8 mouse cellular contexts compared by ENCODE assay signal in the genomic region with DNA sequence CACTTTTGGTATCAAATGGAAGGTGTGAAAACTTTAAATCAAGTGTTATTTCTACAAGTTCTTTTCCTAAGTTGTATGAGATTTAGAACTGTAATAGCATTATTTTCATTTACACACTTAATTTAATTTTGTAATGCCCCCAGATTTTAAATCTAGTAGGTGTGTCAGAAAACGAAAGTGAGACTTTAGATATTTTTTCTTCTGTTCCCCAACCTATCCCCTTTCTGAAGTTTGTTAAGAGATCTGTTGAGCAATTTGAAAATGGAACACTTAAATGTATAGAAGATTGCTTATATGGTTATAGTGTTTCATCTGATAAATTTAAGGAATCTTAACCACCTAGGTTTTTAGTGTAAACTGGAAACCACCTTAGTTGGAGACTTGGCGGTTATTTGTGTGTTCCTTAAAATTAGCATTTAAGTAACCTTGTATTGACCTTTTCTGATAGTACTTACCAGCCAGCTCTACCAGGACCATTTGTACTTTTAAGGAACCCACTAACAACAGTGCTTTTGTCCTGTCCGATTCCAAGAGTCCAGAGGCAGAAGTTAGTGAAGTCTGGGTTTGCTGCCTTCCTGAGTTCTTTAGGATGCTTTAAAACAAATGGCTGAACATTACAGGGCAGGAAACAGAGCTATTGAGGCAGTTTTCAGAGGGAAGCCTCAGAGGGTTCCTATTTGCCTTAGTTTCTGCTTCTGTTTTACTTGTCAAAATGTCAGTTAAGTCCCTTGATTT. TPM values are rescaled to one million over a fixed set of nuclear protein-coding genes. Genes with fewer than 3 reads are reported as not detected.
A peak's percentile ranks its signal among the peaks of the same experiment; 100 is the strongest.
DNase-seq lines count a peak whose midpoint lies in the region; ATAC-seq and TF ChIP-seq lines count a peak whose summit lies in the region.

No protein-coding gene starts in this region.

- H3K27me3 ChIP-seq in heart, embryonic 10.5 days (ENCODE audit: insufficient read depth, poor library complexity, severe bottlenecking) = no peaks in the 10 kb centered on the region
- H3K27me3 ChIP-seq in liver, embryonic 11.5 days (replicated peaks; ENCODE audit: control insufficient read depth, insufficient read depth, low read length) = no peaks in the 10 kb centered on the region
- no peaks in the 10 kb centered on the region for H3K27me3 ChIP-seq in stomach, postnatal 0 days (ENCODE audit: control insufficient read depth, insufficient read depth, low read length)

- peak overlapping the region; percentile 95 for H3K4me3 ChIP-seq in heart, embryonic 10.5 days
- no peak overlapping the region for H3K4me3 ChIP-seq in liver, embryonic 11.5 days (ENCODE audit: low read depth, low read length)
- H3K4me3 ChIP-seq in stomach, postnatal 0 days (ENCODE audit: low read depth, low read length) = peak overlapping the region; percentile 4; the same call in 1 of the 2 replicates

- intact Hi-C loops in heart, postnatal 14 days (cut with DNase I) = loop anchor here (5.0 to 10.0 kb wide), 2 partner anchors 142 to 301 kb away; partner anchors contain the start of gene Vps54

- no peak for DNase-seq in heart, embryonic 10.5 days (ENCODE audit: low spot score)
- DNase-seq in heart, postnatal 14 days = no peak
- DNase-seq in thymus, postnatal 0 days (ENCODE audit: low spot score) = peak; percentile 21
- no peak for DNase-seq in thymus, postnatal 10 days (ENCODE audit: low spot score in 2 of 2)
- DNase-seq in liver, embryonic 11.5 days (ENCODE audit: low spot score) = no peak
- no peak for DNase-seq in stomach, postnatal 0 days (ENCODE audit: low spot score)
- DNase-seq in adrenal gland, postnatal 14 days = no peak
- DNase-seq in cerebellum, postnatal 4 days (ENCODE audit: low spot score in 2 of 2) = no peak

- no peaks in the 10 kb centered on the region for H3K9me3 ChIP-seq in heart, embryonic 10.5 days
- H3K9me3 ChIP-seq in liver, embryonic 11.5 days (ENCODE audit: control insufficient read depth, low read length) = no peaks in the 10 kb centered on the region
- H3K9me3 ChIP-seq in stomach, postnatal 0 days (ENCODE audit: control insufficient read depth, low read length) = no peaks in the 10 kb centered on the region

- H3K4me1 ChIP-seq in heart, embryonic 10.5 days = peaks cover 18% of the 10 kb centered on the region; the same call in 1 of the 2 replicates
- H3K4me1 ChIP-seq in liver, embryonic 11.5 days (replicated peaks; ENCODE audit: control insufficient read depth, insufficient read depth, low read length) = peaks cover 7% of the 10 kb centered on the region
- no peaks in the 10 kb centered on the region for H3K4me1 ChIP-seq in stomach, postnatal 0 days (replicated peaks; ENCODE audit: control insufficient read depth, insufficient read depth)

- TF ChIP-seq EP300 in stomach, postnatal 0 days (optimal IDR thresholded peaks at IDR 0.05) = no peak

- no peak for TF ChIP-seq CTCF in stomach, postnatal 0 days (IDR thresholded peaks at IDR 0.05; ENCODE audit: low read depth)

- WGBS in heart, embryonic 10.5 days = 37% methylated on average over 3 of the region's 3 CpGs
- WGBS in liver, embryonic 11.5 days = 54% methylated on average over 3 of the region's 3 CpGs
- WGBS in stomach, postnatal 0 days = 47% methylated on average over 3 of the region's 3 CpGs

- no peak overlapping the region for H3K9ac ChIP-seq in liver, embryonic 11.5 days (ENCODE audit: low read depth, low read length)
- H3K9ac ChIP-seq in stomach, postnatal 0 days (ENCODE audit: low read length) = no peak overlapping the region

- ATAC-seq in liver, embryonic 11.5 days (replicated peaks; ENCODE audit: low FRiP score) = no peak
- no peak for ATAC-seq in stomach, postnatal 0 days (ENCODE audit: low FRiP score, low TSS enrichment)

- no peak overlapping the region for H3K27ac ChIP-seq in heart, embryonic 10.5 days
- H3K27ac ChIP-seq in liver, embryonic 11.5 days (ENCODE audit: low read depth, low read length) = no peak overlapping the region
- no peak overlapping the region for H3K27ac ChIP-seq in stomach, postnatal 0 days (replicated peaks)

- peaks cover 5% of the 10 kb centered on the region; the same call in 1 of the 2 replicates for H3K36me3 ChIP-seq in heart, embryonic 10.5 days
- H3K36me3 ChIP-seq in liver, embryonic 11.5 days (ENCODE audit: control insufficient read depth, insufficient read depth, low read length) = no peaks in the 10 kb centered on the region
- H3K36me3 ChIP-seq in stomach, postnatal 0 days (ENCODE audit: control insufficient read depth, insufficient read depth, low read length) = no peaks in the 10 kb centered on the region

- H3K4me2 ChIP-seq in liver, embryonic 11.5 days = peak overlapping the region; percentile 33
- H3K4me2 ChIP-seq in stomach, postnatal 0 days (replicated peaks; ENCODE audit: low read depth) = peak overlapping the region; percentile 34

RNA-seq across cellular contexts. Expression of gene Peli1, which starts 2.2 kb away (rescaled TPM):
- polyA plus RNA-seq in heart, embryonic 10.5 days (2016; fragmentation: Nextera tagmentation; extraction: Ambion mirVana) = 26.9 and 41.5 TPM in 2 replicates
- total RNA-seq in heart, postnatal 14 days (2021) = 10 to 100 TPM; 20.1 to 20.7 TPM
- polyA plus RNA-seq in thymus, postnatal 0 days (2015; fragmentation: Nextera tagmentation; extraction: Ambion mirVana) = 59.3 and 65.9 TPM in 2 replicates
- polyA plus RNA-seq in liver, embryonic 11.5 days (2014; fragmentation: Nextera tagmentation; extraction: Ambion mirVana) = 25.2 and 26.7 TPM in 2 replicates
- 23.8 and 25.3 TPM in 2 replicates for polyA plus RNA-seq in stomach, postnatal 0 days (2015; fragmentation: Nextera tagmentation; extraction: Ambion mirVana)
- 18.4 and 27.2 TPM in 2 replicates for total RNA-seq in adrenal gland, postnatal 14 days (2021)
